Mouse (Mus musculus): ENCODE measurements around the gene Nck2. TPM values are rescaled to one million over a fixed set of nuclear protein-coding genes. Genes with fewer than 3 reads are reported as not detected.

Nck2 gene
- polyA plus RNA-seq, 1 experiment from 2014 or later: 41.4 TPM

GRCm38 (mm10) chr1:43445170-43446088 is 1.1 kb downstream of the Nck2 start:
- Histone ChIP-seq H3K9me3 (ENCODE audit: control insufficient read depth, low read length) (no peaks in the 10 kb centered on the region), H3K27me3 (ENCODE audit: control insufficient read depth, insufficient read depth, low read length) (no peaks in the 10 kb centered on the region), H3K27ac (replicated peaks) (peak overlapping the region; percentile 99), H3K9ac (ENCODE audit: low read length) (peak overlapping the region; percentile 97), H3K4me2 (replicated peaks; ENCODE audit: low read depth) (peak overlapping the region; percentile 84), H3K4me1 (replicated peaks; ENCODE audit: control insufficient read depth, insufficient read depth) (peaks cover 3% of the 10 kb centered on the region), H3K36me3 (ENCODE audit: control insufficient read depth, insufficient read depth, low read length) (no peaks in the 10 kb centered on the region), H3K4me3 (ENCODE audit: low read depth, low read length) (peak overlapping the region; percentile 99)
- ATAC-seq (ENCODE audit: low FRiP score, low TSS enrichment) (peak; percentile 85), DNase-seq (ENCODE audit: low spot score) (peak; percentile 88)
- TF ChIP-seq CTCF (IDR thresholded peaks at IDR 0.05; ENCODE audit: low read depth) (peak; percentile 52), EP300 (optimal IDR thresholded peaks at IDR 0.05) (no peak)
- under 1% methylated on average over 61 of the region's 86 CpGs for WGBS

- ATAC-seq (ENCODE audit: low FRiP score, low TSS enrichment) (peak; percentile 33), DNase-seq (ENCODE audit: low spot score) (peak; percentile 79)
- H3K4me1 ChIP-seq (replicated peaks; ENCODE audit: control insufficient read depth, insufficient read depth): peaks cover 3% of the 10 kb centered on the region
- H3K4me3 ChIP-seq (ENCODE audit: low read depth, low read length): peak overlapping the region; percentile 99
- H3K36me3 ChIP-seq (ENCODE audit: control insufficient read depth, insufficient read depth, low read length): no peaks in the 10 kb centered on the region
- TF ChIP-seq CTCF (IDR thresholded peaks at IDR 0.05; ENCODE audit: low read depth): peak; percentile 5; the same call in 1 of the 2 replicates
- TF ChIP-seq EP300 (optimal IDR thresholded peaks at IDR 0.05): no peak
- no peaks in the 10 kb centered on the region for H3K27me3 ChIP-seq (ENCODE audit: control insufficient read depth, insufficient read depth, low read length)
- no peaks in the 10 kb centered on the region for H3K9me3 ChIP-seq (ENCODE audit: control insufficient read depth, low read length)
- H3K27ac ChIP-seq (replicated peaks): peak overlapping the region; percentile 99
- H3K4me2 ChIP-seq (replicated peaks; ENCODE audit: low read depth): peak overlapping the region; percentile 84
- peak overlapping the region; percentile 97 for H3K9ac ChIP-seq (ENCODE audit: low read length)
- under 1% methylated on average over 27 of the region's 44 CpGs for WGBS
Observed at GRCm38 (mm10) chr1:43446089-43446533, 1.7 kb downstream of the Nck2 start.

GRCm38 (mm10) chr1:43446731-43447601 is 2.6 kb downstream of the Nck2 start:
- ATAC-seq (ENCODE audit: low FRiP score, low TSS enrichment): peak; percentile 59
- H3K27ac ChIP-seq (replicated peaks): peak overlapping the region; percentile 99
- no peaks in the 10 kb centered on the region for H3K36me3 ChIP-seq (ENCODE audit: control insufficient read depth, insufficient read depth, low read length)
- no peaks in the 10 kb centered on the region for H3K9me3 ChIP-seq (ENCODE audit: control insufficient read depth, low read length)
- H3K4me1 ChIP-seq (replicated peaks; ENCODE audit: control insufficient read depth, insufficient read depth): peaks cover 3% of the 10 kb centered on the region
- peak overlapping the region; percentile 84 for H3K4me2 ChIP-seq (replicated peaks; ENCODE audit: low read depth)
- 5% methylated on average over 16 of the region's 16 CpGs for WGBS
- TF ChIP-seq EP300 (optimal IDR thresholded peaks at IDR 0.05) (no peak), CTCF (IDR thresholded peaks at IDR 0.05; ENCODE audit: low read depth) (no peak)
- peak; percentile 74 for DNase-seq (ENCODE audit: low spot score)
- peak overlapping the region; percentile 99 for H3K4me3 ChIP-seq (ENCODE audit: low read depth, low read length)
- no peaks in the 10 kb centered on the region for H3K27me3 ChIP-seq (ENCODE audit: control insufficient read depth, insufficient read depth, low read length)
- peak overlapping the region; percentile 97 for H3K9ac ChIP-seq (ENCODE audit: low read length)

GRCm38 (mm10) chr1:43447602-43448287 is 3.4 kb downstream of the Nck2 start:
- no peak for TF ChIP-seq CTCF (IDR thresholded peaks at IDR 0.05; ENCODE audit: low read depth)
- no peak for TF ChIP-seq EP300 (optimal IDR thresholded peaks at IDR 0.05)
- Histone ChIP-seq H3K27me3 (ENCODE audit: control insufficient read depth, insufficient read depth, low read length) (no peaks in the 10 kb centered on the region), H3K36me3 (ENCODE audit: control insufficient read depth, insufficient read depth, low read length) (no peaks in the 10 kb centered on the region), H3K9ac (ENCODE audit: low read length) (peak overlapping the region; percentile 97), H3K4me1 (replicated peaks; ENCODE audit: control insufficient read depth, insufficient read depth) (peaks cover 3% of the 10 kb centered on the region), H3K27ac (replicated peaks) (peak overlapping the region; percentile 77), H3K9me3 (ENCODE audit: control insufficient read depth, low read length) (no peaks in the 10 kb centered on the region), H3K4me2 (replicated peaks; ENCODE audit: low read depth) (peak overlapping the region; percentile 84), H3K4me3 (ENCODE audit: low read depth, low read length) (peak overlapping the region; percentile 99)
- DNase-seq (ENCODE audit: low spot score) (peak; percentile 31), ATAC-seq (ENCODE audit: low FRiP score, low TSS enrichment) (no peak)
- 35% methylated on average over 9 of the region's 9 CpGs for WGBS

- Histone ChIP-seq H3K9ac (ENCODE audit: low read length) (no peak overlapping the region), H3K4me1 (replicated peaks; ENCODE audit: control insufficient read depth, insufficient read depth) (peaks cover 7% of the 10 kb centered on the region), H3K36me3 (ENCODE audit: control insufficient read depth, insufficient read depth, low read length) (no peaks in the 10 kb centered on the region), H3K4me3 (ENCODE audit: low read depth, low read length) (no peak overlapping the region), H3K27me3 (ENCODE audit: control insufficient read depth, insufficient read depth, low read length) (no peaks in the 10 kb centered on the region), H3K9me3 (ENCODE audit: control insufficient read depth, low read length) (no peaks in the 10 kb centered on the region), H3K4me2 (replicated peaks; ENCODE audit: low read depth) (no peak overlapping the region), H3K27ac (replicated peaks) (no peak overlapping the region)
- TF ChIP-seq EP300 (optimal IDR thresholded peaks at IDR 0.05): no peak
- no peak for TF ChIP-seq CTCF (IDR thresholded peaks at IDR 0.05; ENCODE audit: low read depth)
- DNase-seq (ENCODE audit: low spot score) (no peak), ATAC-seq (ENCODE audit: low FRiP score, low TSS enrichment) (peak; percentile 44)
- 41% methylated on average over 1 of the region's 1 CpGs for WGBS
Observed at GRCm38 (mm10) chr1:43450811-43451210, 6.4 kb downstream of the Nck2 start.

Data from stomach, postnatal 0 days (tissue).